Mouse (Mus musculus) inflammation-experienced regulatory T-cells, adult 16 weeks (primary cell): ENCODE measurements around the gene Gprc5b. TPM values are rescaled to one million over a fixed set of nuclear protein-coding genes. Genes with fewer than 3 reads are reported as not detected.

Experiments
- polyA plus RNA-seq: library from polyadenylated mRNA; unstranded; fragments of 100-300 nt; shearing (Covaris generic); gene quantifications from one replicate; pipeline ENCODE4 v1.2.1, GENCODE M21; 2017

Gene Gprc5b
- polyA plus RNA-seq, result not detected

DNA sequence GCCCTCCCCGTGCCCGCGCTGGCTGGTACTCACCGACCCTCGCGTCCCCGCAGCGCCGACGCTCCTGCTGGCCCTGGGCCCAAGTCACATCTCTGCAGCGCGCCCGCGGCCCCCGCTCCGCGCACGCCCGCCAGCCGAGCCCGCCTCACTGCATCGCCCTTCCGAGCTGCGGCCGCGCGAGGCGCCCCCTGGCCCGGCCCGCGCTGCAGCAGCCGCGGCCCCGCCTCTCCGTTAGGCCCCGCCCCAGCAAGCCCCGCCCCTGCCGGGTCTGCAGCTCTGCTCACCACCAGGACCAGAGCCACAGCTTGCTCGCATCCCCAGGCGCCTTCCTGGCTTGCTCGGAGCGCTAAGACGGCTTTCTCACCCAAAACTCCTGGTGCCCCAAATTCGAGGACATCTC lies at the start of gene Gprc5b:
Gene Gprc5b, minus strand, starts transcription at position 205 of the 400 bp plus-strand sequence.

Other genes with a start within 250 kb of the Gprc5b start
- gene Iqck, start 139.5 kb downstream of the Gprc5b start, polyA plus RNA-seq, result 0.82 TPM
- 36.1 TPM for gene Knop1, start 139.0 kb downstream of the Gprc5b start, polyA plus RNA-seq
- not detected for gene Gpr139, start 189.4 kb upstream of the Gprc5b start, polyA plus RNA-seq